Mouse (Mus musculus): ENCODE data around the gene Msi2. TPM values are rescaled to one million over a fixed set of nuclear protein-coding genes. Genes with fewer than 3 reads are reported as not detected.

Msi2 gene
- total RNA-seq, 2 experiments from 2014 or later: 105 to 113 TPM

DNA sequence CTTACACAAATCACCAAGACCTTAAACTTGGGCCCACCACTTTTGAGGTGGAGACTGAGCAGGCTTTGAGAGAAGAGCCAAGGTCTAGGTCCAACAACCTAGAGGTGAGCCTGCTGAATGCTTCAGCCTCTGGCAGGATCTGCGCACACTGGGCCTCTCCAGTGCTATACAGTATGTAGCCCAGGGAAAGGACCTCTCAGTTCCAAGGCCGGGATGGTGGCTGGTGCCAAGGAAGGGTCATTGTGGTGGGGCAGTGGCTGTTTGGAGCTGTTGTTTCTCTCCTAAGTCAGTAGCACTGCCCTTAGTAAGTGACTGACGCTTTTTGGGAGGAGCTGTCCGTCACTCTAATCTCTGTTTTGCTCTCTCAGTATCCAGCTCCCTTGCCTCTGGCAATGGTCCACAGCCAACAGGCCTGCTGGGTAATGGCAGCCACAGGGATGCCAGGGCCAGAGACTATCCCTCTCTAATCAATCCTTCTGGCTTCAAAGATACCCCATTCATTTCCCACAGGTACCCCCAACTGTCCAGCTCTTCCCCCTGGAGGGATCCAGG lies 243.3 kb downstream of the Msi2 start:
- DNase-seq: no peak

DNA sequence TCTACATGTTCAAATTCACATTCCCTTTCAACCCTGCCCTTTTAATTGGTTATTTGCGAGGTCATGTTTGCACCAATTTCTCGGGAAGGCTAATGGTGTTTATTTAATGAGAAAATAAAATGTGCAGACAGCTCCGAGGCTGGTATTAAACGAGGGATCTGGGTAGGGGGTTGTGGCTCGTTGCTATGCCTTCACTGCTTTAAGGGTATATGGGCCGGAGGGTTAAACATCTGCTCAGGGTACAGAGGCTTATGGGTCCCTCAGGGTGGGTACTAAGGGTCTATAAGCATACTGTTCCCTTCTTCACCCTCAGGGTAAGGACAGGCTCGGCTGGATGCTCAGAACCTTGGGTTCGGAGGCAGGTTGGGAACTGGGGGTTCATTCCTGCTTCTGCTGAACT lies 245.6 kb downstream of the Msi2 start:
- no peak for DNase-seq

DNA sequence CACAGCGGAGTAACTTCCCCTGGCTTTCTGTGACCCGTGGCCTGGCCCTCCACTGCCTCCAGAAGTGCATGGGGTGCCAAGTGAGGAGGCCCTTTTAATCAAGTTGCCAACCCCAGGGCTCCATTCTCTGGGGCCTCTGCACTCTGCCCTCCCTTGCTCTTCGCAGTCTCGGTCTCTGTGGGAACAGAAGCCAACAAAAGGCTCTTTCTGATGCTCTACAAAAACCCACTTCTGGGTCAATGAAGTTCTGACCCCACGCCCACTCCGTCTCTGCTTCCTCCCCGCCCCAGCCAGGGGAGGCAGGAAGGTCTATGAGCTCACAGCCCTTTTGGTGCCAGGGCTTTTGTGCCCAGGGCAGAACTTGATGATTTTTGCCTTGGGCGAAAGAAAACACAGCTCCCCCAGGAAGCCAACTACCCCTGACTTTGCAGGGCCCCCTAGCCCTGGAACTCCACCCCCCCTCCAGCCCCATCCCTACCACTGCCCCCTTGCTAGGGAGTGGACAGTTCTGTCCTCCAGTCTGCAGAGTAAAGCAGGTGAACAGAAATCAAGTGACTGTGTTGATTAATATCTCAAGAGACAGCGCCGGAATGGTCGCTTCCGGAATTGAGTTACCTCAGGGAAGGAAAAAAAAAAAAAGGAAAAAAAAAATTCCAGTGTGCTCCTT lies 246.2 kb downstream of the Msi2 start:
- DNase-seq: peak; percentile 19 to 44

DNA sequence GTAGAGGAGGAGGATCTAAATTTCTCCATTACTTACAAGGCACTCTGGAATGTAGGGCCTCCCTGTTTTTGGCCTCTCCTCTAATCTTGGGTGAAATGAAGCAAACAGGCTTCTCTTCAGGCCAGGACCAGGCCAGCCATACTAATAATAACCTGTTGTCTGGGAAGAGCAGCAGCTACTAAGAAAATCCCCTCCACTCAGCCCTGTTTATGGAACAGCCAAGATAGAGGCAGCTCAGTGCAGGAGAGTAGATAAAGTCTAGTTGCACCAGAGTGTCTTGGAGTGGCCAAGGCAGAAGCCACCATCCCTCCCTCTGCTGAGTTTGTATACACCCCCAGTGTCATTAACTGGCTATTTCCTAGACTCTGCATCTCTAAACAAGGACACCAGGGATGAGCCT lies 247.7 kb downstream of the Msi2 start:
- DNase-seq: no peak

DNA sequence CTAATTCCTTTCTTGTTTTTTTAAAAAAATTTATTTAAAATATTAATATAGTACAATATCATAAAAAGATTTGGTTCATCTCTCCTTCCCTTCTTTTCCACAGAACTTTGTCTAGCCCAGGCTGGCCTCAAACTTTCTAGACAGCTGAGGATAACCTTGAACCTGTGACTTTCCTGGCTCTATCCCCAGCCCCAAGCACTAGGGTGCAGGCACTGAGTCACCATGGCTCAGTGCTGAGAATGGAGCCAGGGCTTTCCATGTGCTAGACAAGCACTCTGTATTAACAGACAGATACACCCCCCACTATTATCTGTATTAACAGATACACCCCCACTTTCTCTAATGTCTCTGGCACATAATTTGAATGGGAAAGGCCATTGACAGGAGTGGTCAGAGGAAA lies 249.3 kb downstream of the Msi2 start:
- DNase-seq: no peak

DNA sequence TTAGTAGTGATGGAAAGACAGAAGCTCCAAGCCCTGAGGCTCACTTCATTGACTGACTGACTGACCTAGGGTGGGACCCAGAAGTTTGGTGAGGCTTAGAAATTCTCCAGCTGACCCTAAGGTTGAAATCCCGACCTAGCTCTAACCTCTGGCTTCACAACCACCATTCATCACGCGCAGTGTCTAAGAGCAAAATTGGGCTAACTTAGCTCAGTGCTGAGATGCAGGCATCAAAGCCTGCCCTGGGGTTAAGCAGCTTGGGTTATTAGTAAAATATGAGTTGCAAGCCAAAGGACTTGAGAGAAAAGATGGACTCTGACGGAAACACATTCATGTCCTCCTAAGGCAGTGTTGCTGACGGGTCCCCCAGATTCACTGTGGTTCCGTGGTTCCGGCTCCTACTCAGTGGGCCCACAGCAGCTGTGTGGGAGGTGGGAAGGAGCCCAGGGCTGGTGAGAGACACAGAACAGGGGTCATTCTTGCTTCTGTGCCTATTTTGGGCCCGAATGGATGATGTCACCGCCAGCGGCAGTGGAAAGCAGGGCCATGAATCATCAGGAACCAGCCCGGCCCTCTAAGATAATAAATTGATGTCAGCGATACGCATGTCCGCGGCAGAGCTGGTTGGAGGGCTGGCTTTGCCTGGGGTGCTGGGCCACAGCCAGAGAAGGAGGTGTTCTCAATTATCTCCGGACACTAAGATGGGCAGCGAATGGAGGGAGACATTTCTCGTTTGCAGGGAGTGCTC lies 250.6 kb downstream of the Msi2 start:
- no peak for DNase-seq

DNA sequence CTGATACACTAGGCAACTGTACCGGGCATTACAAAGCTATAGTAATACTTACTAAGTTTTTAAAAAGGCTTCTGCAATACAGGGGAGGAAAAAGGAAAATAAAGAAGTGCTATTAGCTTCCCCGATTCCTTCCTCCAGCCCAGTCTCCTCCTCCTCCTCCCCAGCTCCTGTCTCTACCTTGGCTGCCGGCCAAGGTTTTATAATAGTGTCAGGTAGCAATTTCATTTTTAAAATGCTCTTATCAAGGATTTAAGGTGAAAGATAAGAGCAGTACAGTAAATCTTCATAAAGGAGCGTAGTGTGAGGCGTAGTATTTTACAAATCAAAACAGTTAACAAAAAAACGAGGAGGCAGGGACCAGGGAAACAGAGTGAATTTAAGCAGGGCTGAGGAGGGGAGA lies 254.4 kb downstream of the Msi2 start:
- DNase-seq: no peak

DNA sequence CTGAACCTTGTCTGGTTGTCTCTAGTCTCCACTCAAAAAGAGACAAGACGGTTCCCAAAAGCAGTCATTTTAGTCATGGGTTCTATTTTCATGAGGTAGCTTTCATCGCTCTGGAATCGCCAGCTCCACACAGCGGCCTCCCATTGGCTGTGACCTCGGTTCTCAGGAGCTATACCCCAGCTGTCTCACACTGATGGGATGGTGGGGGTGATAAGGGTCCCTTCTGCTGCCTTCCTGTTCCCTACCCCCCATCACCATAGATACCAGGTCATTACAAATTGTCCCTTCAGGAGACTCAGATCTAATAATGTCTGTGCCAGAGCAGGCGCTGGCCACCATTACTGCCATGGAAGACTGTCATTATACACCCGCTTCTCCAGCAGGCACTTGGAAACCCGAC lies 255.5 kb downstream of the Msi2 start:
- no peak for DNase-seq

DNA sequence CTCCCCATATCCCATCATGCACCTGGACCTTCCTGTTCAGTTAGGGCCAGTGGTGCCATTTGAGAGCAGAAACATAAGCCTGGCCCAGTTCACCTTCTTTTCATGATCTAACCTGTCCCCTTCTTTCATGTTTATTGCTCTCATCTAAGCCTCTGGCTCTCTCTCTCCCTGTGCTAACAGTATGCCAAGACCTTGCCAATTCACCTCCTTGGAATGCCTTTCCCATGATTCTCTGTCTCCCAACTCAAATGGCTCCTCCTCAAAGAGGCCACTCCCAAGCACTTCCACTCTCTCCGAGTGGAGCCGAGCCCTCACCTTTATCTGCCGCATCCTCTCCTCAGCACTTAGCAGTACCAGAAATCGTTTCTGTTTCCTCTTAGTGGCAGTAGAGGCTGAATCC lies 256.7 kb downstream of the Msi2 start:
- DNase-seq: no peak

DNA sequence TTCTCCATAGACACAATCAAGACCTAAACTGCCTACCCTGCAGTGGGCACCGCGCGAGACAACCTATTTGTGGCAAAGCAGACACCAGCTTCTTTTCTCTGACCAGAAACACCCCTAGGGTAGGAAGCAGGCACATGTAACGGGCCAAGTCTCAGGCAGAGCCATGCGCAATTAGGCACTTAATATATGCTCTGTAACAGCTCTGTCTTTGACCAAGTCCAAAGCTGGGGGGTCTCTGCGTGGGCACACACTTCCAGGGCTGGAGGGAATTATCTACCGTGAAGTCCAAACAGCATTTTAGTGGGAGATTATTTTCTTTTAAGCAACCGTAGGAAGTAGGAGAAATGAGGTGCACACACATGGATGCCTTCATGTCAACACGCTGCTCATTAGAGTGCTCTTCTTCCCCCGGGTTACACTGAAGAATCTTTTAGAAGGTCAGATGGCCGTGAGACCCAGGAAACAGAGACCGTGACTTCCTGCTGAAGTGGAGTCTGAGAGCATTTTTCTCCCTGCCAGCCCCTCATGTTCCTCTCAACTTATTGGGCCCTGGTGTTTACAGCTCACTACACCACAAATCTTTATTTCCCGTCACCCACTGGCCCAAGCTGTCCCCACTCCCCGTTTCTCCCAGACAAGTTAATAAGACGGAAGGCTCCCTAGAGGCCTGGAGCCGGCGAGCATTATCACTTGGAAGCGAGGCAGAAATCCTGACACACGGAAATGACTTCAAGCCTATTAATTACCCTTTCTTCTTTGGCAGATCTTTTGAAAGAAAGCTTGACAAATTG lies 258.2 kb downstream of the Msi2 start:
- no peak for DNase-seq

DNA sequence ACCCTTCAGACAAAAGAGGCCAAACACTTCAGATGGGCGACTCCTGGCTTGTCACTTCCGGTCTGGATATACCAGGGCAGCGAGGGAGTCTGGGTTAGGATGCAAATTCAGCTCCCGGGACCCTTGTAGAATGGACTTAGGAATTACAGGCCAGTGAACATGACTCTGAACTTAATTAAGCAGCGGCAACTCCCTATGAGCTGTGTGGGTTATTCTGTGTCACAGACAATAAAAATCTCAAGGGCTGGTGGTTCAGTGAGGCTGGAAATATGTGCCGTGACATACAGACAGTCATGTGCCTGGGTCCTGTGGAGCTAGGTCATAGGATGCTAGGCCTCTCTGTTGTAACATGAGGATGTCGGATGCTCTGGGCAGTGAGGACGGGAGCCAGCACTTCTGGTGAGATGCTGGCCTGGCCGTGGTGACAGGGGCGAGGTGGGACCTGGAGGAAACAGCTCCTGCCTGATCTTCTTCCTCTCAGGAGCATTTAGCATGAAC lies 261.0 kb downstream of the Msi2 start:
- DNase-seq: no peak

DNA sequence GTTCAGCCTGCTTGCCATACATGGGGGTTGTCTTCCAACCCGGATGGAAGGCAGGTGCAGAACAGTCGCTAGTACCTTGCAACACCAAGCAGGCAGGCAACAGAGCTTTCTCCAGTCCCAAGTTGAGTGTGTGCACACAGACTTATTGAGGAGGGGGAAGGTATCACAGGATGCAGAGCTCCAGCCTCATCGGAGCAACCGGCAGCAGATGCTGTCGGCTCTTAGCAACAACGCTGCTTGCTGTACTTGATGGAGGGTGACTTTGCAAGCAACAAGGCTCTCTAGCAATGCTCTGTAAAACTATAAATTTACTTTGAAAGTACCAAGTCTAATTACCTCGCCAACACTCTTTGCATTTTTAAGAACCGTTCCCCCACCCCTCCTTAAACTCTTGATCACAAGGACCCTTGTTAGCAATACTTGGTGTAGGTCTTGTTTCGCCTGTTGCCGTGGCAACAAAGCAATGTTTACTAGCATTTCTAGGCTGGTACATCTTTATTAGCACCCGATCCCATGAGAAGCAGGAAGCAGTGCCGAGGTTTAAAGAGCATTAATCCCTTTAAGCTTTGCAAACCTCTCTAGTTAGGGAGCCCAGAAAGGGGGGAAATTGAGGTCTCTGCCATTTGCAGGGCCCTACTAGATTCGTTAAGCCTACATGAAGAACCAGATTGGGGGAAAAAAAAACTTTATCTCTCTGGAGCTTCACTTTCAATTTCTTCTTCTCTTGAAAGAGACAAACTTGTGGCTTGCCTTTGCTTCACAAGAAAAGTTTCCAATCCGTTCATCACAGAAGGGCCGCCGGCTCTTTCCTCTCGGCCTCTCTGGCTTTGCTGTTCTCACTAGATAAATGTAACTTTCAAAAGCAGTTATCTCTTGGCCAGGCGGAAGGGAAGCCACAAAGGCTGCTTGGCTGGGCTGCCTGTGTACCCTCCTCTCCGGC lies 263.2 kb downstream of the Msi2 start:
- DNase-seq: peak in 1 of 2 experiments; percentile 8

DNA sequence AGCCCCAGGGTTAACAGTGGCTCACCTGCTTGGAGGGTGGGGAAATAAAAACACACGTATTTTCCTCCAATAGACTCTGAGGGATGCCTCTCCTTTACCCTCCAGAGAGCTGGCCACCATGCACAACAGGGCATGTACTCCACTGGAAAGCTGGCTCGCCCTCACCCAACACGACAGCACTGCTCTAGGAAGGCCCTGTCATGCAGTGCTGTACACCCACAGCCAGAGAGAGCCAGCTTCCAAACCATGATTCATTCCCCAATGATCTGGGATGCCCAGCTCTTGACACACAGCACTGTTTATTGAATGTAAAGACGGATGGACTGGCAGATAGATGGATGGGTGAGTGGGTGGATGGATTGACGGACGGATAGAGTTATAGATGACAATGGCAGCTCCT lies 269.1 kb downstream of the Msi2 start:
- DNase-seq: no peak

DNA sequence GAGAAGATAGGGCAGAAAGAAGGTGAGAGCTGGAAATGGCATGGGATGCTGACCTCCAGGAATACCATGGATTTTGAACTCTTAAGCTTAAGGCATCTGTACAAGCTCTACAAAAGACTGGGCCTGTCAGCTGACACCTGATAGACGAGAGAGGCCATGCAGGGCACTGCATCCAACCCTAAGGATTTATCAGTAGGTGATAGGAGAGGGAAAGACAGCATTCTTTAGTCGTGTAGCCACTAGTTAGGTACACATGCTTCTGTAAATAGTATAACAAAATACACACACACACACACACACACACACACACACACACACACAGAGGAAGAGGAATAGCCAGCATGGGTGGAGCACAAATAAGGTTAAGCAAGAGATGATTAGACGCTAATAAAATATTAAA lies 269.7 kb downstream of the Msi2 start:
- DNase-seq: no peak

DNA sequence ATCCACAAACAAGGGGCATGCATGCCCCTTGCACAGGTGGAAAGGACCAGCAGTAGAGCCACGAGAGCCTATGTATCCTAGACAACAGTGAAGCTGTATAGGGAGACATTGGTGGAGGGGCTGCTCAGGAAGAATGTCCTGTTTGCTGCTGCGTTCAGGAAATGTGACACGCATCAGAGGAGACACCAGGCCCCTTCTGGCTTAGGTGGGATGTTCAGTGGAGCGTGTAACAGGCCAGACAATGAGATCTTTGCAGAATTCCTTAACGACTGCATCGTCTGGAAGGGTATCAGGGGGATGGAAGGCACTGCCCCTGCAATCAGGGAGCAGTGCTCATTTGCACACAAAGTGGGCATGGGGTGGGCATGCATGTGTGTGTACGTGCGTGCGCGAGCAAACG lies 271.0 kb downstream of the Msi2 start:
- DNase-seq: no peak

DNA sequence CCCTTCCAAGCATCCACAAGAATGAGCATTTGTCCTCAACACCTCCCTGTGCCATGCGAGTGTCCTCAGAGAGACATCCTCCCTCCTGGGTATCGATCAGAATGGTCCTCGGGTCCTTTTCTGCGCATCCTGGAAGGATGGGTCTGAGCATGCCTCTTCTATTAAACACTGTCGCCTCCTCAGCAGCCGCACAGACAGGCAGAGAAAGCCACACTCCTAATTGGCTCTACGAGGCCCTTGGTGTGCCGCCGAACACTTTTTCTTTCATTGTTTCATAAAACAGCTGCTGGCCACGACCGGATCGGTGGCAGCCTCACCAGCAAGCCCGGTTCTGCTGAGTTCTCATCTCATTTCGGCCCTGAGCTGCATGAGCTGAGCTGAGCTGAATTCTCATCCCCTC lies 274.4 kb downstream of the Msi2 start:
- DNase-seq: peak in 1 of 2 experiments; percentile 14

DNA sequence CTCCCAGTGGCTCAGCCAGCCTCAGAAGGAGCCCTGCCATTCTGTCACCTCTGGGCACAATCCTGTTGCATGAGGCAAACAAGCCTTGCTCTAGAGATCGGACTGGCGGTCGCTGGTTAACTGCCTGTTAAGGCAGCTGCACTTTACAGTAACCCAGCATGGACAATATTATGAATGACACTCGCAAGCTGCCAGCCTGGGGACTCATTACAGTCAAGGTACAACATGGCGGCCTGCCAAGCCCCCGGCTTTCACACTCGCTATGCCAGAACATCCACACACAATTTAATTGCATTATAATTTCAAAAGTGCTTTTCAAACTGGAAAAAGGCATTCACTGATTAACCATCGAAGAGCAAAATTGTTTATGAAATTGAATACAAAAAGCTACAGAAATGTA lies 275.0 kb downstream of the Msi2 start:
- DNase-seq: no peak

DNA sequence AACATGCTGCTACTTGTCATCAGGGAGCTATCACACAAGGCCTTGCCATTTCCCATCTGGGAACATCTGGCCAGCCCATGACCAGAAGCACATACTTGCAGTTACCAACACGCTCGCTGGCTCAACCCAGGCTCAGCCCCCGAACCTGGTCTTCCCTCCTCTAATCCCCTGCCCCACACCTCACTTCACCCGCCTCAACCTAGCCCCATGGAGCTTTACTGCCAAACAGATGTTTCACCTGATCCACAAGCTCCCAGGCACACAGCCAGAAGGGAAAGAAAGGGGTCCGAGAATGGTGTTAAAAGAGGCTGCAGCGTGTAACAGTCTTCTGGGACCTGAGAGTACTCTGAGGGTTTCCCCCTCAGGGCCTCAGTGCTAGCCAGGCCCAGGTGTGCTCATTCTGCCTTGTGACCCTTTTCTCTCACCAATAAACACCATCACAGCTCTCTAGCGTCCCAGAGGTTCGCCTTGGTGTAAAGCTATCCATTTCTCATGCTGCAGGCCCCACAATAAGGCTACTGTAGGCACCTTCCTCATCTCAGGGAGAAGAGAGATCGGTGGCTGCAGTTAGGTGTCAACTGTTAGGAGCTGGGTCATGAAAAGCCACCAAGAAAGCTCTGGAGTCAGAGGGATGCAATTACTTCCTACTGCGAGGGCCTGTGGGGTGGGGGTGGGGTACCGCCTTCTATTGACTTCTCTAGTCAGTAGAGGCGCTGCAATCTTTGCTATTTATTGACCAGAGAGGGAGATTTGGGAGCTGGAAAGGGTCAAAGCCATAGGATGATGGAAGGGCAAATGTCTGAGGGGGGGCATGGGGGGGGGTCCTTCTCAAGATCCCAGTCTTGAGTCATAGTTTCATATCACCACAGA lies 276.2 kb downstream of the Msi2 start:
- no peak for DNase-seq

DNA sequence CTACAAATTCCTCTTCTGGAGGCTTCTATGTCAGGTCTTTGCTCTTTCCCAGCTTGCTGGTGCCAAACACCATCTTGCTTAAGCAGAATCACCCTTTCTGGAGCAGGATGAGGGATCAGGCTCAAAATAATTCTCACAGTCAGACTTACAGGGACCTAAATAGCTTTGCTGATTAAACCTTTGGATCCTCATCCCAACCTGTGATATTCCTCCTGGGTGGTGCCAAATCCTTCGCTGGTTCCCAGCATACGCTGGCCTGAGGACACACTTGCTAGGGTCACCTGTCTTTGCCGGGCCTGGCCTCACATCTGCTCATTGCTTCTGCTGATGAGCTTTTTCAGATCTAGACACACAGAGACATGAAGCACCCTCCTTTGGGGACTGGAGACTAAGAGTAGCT lies 279.7 kb downstream of the Msi2 start:
- no peak for DNase-seq

DNA sequence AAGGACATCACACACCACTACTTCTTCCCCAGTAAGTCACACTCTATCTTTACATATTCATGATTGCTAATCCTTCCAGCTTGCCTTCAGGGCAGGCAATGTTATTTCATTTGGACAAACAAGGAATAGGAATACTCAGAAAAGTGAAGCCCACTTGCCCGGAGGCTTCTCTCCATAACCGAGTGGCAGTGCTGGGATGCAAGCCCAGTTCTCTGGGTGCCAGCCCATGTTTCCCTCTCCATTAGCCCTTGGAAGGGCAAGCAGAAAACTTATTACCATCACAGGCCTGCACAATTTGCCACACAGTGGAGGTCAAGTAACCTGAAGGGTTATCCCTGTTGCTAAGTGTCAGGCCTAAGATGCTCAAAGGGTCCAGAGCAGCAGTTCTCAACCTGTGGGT lies 281.7 kb downstream of the Msi2 start:
- no peak for DNase-seq

DNA sequence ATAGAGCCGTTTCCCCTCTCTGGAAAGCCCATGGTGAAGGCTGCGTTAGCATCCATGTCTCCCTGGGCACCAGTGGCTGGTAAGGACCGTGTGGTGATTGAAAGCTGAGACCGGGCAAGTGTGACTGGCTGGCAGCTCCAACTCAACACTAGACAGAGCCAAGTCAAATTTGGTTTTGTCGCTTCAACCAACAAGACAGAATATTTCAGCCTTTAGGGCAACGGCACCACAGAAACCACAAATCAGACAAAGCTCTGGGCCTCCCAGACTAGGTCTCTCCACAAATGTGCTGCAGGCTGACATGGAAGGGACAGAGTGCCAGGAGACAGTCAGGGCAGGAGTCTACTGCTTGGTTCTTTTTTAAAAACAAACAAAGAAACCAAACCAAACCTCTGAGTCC lies 282.8 kb downstream of the Msi2 start:
- no peak for DNase-seq

Data from layer of hippocampus, postnatal 36 days (tissue).